In the genomic region with DNA sequence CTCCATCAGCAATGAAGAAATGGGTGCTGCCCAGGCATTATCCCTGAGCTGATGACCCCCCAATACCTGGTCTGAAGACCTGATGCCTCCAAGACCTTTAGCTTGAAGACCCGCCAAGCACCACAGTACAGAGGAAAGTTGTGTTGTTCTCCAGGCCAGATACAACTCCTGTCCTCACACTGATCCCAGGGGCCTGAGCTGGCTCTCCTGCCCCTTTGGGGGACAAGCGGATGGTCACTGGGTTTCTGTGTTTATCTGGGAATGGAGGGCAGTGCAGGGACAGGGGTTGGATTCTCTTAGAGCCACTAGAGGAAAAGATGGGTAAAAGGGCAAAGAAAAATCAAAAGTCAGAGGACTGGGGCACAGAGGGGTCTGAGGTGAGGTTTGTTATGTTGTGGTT, we compare ENCODE assay signal across 25 mouse cellular contexts. TPM values are rescaled to one million over a fixed set of nuclear protein-coding genes. Genes with fewer than 3 reads are reported as not detected.
DNase-seq lines count a peak whose midpoint lies in the region; ATAC-seq and TF ChIP-seq lines count a peak whose summit lies in the region.
"Had no signal": no experiment of that assay in that cellular context is flagged by ENCODE, and none has a peak within 500 bp of the region (broad histone marks: within the 10 kb centered on the region; RNA-seq: fewer than 3 reads in every experiment).

No protein-coding gene starts in this region.

- intact Hi-C loops in gastrocnemius, postnatal 36 days (cut with DNase I): no loop called here

- H3K4me1 ChIP-seq in cortical plate, adult 2 months (ENCODE audit: control insufficient read depth, insufficient read depth, low read length): peaks cover 8% of the 10 kb centered on the region
- peaks cover 69% of the 10 kb centered on the region for H3K4me1 ChIP-seq in forebrain, embryonic 16.5 days (replicated peaks; ENCODE audit: control insufficient read depth, insufficient read depth, low read length)
- H3K4me1 ChIP-seq: intestine, embryonic 15.5 days; limb, embryonic 12.5 days; liver, embryonic 12.5 days; stomach, embryonic 15.5 days had no signal

- H3K27me3 ChIP-seq in forebrain, embryonic 16.5 days (replicated peaks; ENCODE audit: control insufficient read depth, insufficient read depth, low read length): peaks cover 43% of the 10 kb centered on the region

- ATAC-seq in cerebellum, adult (ENCODE audit: insufficient number of reproducible peaks, low FRiP score, low TSS enrichment): no peak
- ATAC-seq in forebrain, embryonic 16.5 days: no peak
- ATAC-seq: intestine, embryonic 15.5 days; liver, embryonic 12.5 days had no signal

- no peak for TF ChIP-seq POLR2A in cortical plate, adult 2 months (IDR thresholded peaks at IDR 0.05; ENCODE audit: extremely low read depth, insufficient read depth, low read length)

- DNase-seq in cerebellum, postnatal 10 days: peak; percentile 42 to 55
- no peak for DNase-seq in layer of hippocampus, adult 2 months (ENCODE audit: low spot score in 2 of 2)
- DNase-seq in layer of hippocampus, postnatal 10 days (ENCODE audit: low spot score in 2 of 2): no peak
- no peak for DNase-seq in gastrocnemius, postnatal 36 days
- no peak for DNase-seq in left cerebral cortex, adult 11 months (ENCODE audit: low spot score)
- DNase-seq: B cell, adult 2 months; gastrocnemius, postnatal 10 days; heart, adult 2 months; heart, postnatal 36 days; kidney, adult 9 months; kidney, postnatal 25 days; lung, embryonic 14.5 days; lung, postnatal 36 days; thymus, adult 18-20 months; thymus, postnatal 4 days had no signal

- 3% methylated on average over 2 of the region's 2 CpGs for WGBS in forebrain, embryonic 16.5 days

- no peaks in the 10 kb centered on the region for H3K36me3 ChIP-seq in forebrain, embryonic 16.5 days (ENCODE audit: control insufficient read depth, insufficient read depth)
- H3K36me3 ChIP-seq: intestine, embryonic 15.5 days; limb, embryonic 12.5 days; liver, embryonic 12.5 days; stomach, embryonic 15.5 days had no signal

- peak overlapping the region; percentile 97 for H3K27ac ChIP-seq in layer of hippocampus, adult 2 months
- H3K27ac ChIP-seq in cortical plate, adult 2 months (ENCODE audit: insufficient read depth, low read length): peak overlapping the region; percentile 51; the same call in 1 of the 2 replicates
- H3K27ac ChIP-seq in forebrain, embryonic 16.5 days (ENCODE audit: low read length): peak overlapping the region; percentile 97
- H3K27ac ChIP-seq: heart, adult 2 months; intestine, embryonic 15.5 days; limb, embryonic 12.5 days; liver, embryonic 12.5 days; stomach, embryonic 15.5 days had no signal

- peak overlapping the region; percentile 24; the same call in 1 of the 2 replicates for H3K9ac ChIP-seq in forebrain, embryonic 16.5 days (replicated peaks; ENCODE audit: low read depth, low read length)
- H3K9ac ChIP-seq: intestine, embryonic 15.5 days; limb, embryonic 12.5 days; liver, embryonic 12.5 days; lung, embryonic 14.5 days; stomach, embryonic 15.5 days had no signal

- H3K9me3 ChIP-seq in forebrain, embryonic 16.5 days (ENCODE audit: control insufficient read depth, low read length): no peaks in the 10 kb centered on the region
- H3K9me3 ChIP-seq: intestine, embryonic 15.5 days; limb, embryonic 12.5 days; liver, embryonic 12.5 days; stomach, embryonic 15.5 days had no signal

- H3K4me3 ChIP-seq in layer of hippocampus, adult 2 months: peak overlapping the region; percentile 15; the same call in 1 of the 2 replicates
- no peak overlapping the region for H3K4me3 ChIP-seq in cortical plate, adult 2 months (ENCODE audit: insufficient read depth, low read length)
- H3K4me3 ChIP-seq in forebrain, embryonic 16.5 days (replicated peaks; ENCODE audit: low read length): no peak overlapping the region
- H3K4me3 ChIP-seq: heart, adult 2 months; intestine, embryonic 15.5 days; limb, embryonic 12.5 days; liver, embryonic 12.5 days; stomach, embryonic 15.5 days had no signal

- no peak for TF ChIP-seq CTCF in layer of hippocampus, adult 2 months (conservative IDR thresholded peaks at IDR 0.05)
- no peak for TF ChIP-seq CTCF in cortical plate, adult 2 months (IDR thresholded peaks at IDR 0.05; ENCODE audit: extremely low read depth, insufficient read depth, low read length)

- peak overlapping the region; percentile 75 for H3K4me2 ChIP-seq in forebrain, embryonic 16.5 days (ENCODE audit: low read length)
- H3K4me2 ChIP-seq: intestine, embryonic 15.5 days; limb, embryonic 12.5 days; liver, embryonic 12.5 days; lung, embryonic 14.5 days; stomach, embryonic 15.5 days had no signal

RNA-seq across cellular contexts. Expression of gene Neurod2, which starts 9.5 kb away (rescaled TPM):
- total RNA-seq in layer of hippocampus, adult 2 months (2021): 100 to 1,000 TPM; 163 to 165 TPM
- total RNA-seq in layer of hippocampus, postnatal 10 days (2021): 100 to 1,000 TPM; 114 to 118 TPM
- 45.0 and 57.2 TPM in 2 replicates for polyA plus RNA-seq in cortical plate, adult 2 months (2012; rRNA removed)
- 110 and 133 TPM in 2 replicates for polyA plus RNA-seq in forebrain, embryonic 16.5 days (2015; fragmentation: Nextera tagmentation; extraction: Ambion mirVana)
- not detected for total RNA-seq in gastrocnemius, postnatal 36 days (2021)
- total RNA-seq: gastrocnemius, postnatal 10 days; heart, adult 2 months; heart, postnatal 36 days; megakaryocyte-erythroid progenitor cell, adult 5-6 weeks; monocyte, adult 5-6 weeks had no signal
- polyA plus RNA-seq: heart, adult 2 months; heart, embryonic 14.5 days; liver, embryonic 12.5 days; lung, embryonic 14.5 days had no signal

RNA-seq across cellular contexts. Expression of gene Ppp1r1b, which starts 28.3 kb away (rescaled TPM):
- total RNA-seq in layer of hippocampus, adult 2 months (2021): 10 to 100 TPM; 55.9 to 56.2 TPM
- total RNA-seq in layer of hippocampus, postnatal 10 days (2021): 10 to 100 TPM; 17.5 to 24.1 TPM
- polyA plus RNA-seq in cortical plate, adult 2 months (2012; rRNA removed): 127 and 322 TPM in 2 replicates
- 69.7 and 72.4 TPM in 2 replicates for polyA plus RNA-seq in forebrain, embryonic 16.5 days (2015; fragmentation: Nextera tagmentation; extraction: Ambion mirVana)
- total RNA-seq in gastrocnemius, postnatal 36 days (2021): not detected
- total RNA-seq: megakaryocyte-erythroid progenitor cell, adult 5-6 weeks; monocyte, adult 5-6 weeks had no signal

RNA-seq across cellular contexts. Expression of gene Stard3, which starts 38.2 kb away (rescaled TPM):
- total RNA-seq in layer of hippocampus, adult 2 months (2021): 10 to 100 TPM; 32.9 to 35.5 TPM
- 10 to 100 TPM; 19.2 to 19.5 TPM for total RNA-seq in layer of hippocampus, postnatal 10 days (2021)
- 63.2 and 70.8 TPM in 2 replicates for polyA plus RNA-seq in cortical plate, adult 2 months (2012; rRNA removed)
- polyA plus RNA-seq in forebrain, embryonic 16.5 days (2015; fragmentation: Nextera tagmentation; extraction: Ambion mirVana): 52.8 and 56.3 TPM in 2 replicates
- 10 to 100 TPM; 10.3 to 14.7 TPM for total RNA-seq in gastrocnemius, postnatal 36 days (2021)

Comparison
In these comparisons a context has a peak if more than half of its experiments do, and no peak if none do; other contexts are left out.
1. DNase-seq: peak in cerebellum, postnatal 10 days (2 of 2); none in layer of hippocampus, adult 2 months (0 of 2), layer of hippocampus, postnatal 10 days (0 of 2), gastrocnemius, postnatal 36 days (0 of 2) and left cerebral cortex, adult 11 months (single experiment).
2. RNA of gene Neurod2, which starts 9.5 kb away (total RNA-seq): 163 to 165 TPM in layer of hippocampus, adult 2 months and 114 to 118 TPM in layer of hippocampus, postnatal 10 days; not detected in gastrocnemius, postnatal 36 days; every median in the first group is over 100 times any median in the second.
3. RNA of gene Ppp1r1b, which starts 28.3 kb away (total RNA-seq): 55.9 to 56.2 TPM in layer of hippocampus, adult 2 months and 17.5 to 24.1 TPM in layer of hippocampus, postnatal 10 days; not detected in gastrocnemius, postnatal 36 days; every median in the first group is over 10 times any median in the second.
4. Peak in every context shown above with its lines, with median percentiles within 50 percentile points of each other: H3K27ac ChIP-seq.